Mouse (Mus musculus): ENCODE measurements at regions not wholly inside any gene's neighbourhood (a gene's known extent, or its start where the extent isn't known, plus 50 kb on each side); places are given as distances from the start of the nearest gene placed in this dataset.

GRCm38 (mm10) chr4:125794679-125795078, 229.7 kb upstream of the Csf3r start:
- H3K4me3 ChIP-seq (replicated peaks; ENCODE audit: low read length) = no peak overlapping the region
- H3K36me3 ChIP-seq (ENCODE audit: control insufficient read depth, insufficient read depth, low read length) = no peaks in the 10 kb centered on the region
- 73% methylated on average over 4 of the region's 4 CpGs for WGBS
- no peak for DNase-seq (ENCODE audit: low spot score)
- no peak overlapping the region for H3K9ac ChIP-seq (ENCODE audit: low read depth, low read length, severe bottlenecking)
- H3K4me1 ChIP-seq (ENCODE audit: control insufficient read depth, insufficient read depth, low read length) = no peaks in the 10 kb centered on the region
- TF ChIP-seq POLR2A (IDR thresholded peaks at IDR 0.05; ENCODE audit: borderline replicate concordance, extremely low read depth, insufficient read depth, insufficient read length) = no peak
- H3K4me2 ChIP-seq (replicated peaks; ENCODE audit: low read depth, low read length, severe bottlenecking) = no peak overlapping the region
- H3K27me3 ChIP-seq (ENCODE audit: control insufficient read depth, insufficient read depth, low read length) = no peaks in the 10 kb centered on the region
- ATAC-seq (ENCODE audit: low FRiP score, low read depth) = no peak
- H3K9me3 ChIP-seq (ENCODE audit: control insufficient read depth, low read length) = no peaks in the 10 kb centered on the region
- no peak overlapping the region for H3K27ac ChIP-seq (replicated peaks; ENCODE audit: low read depth, low read length)

DNA sequence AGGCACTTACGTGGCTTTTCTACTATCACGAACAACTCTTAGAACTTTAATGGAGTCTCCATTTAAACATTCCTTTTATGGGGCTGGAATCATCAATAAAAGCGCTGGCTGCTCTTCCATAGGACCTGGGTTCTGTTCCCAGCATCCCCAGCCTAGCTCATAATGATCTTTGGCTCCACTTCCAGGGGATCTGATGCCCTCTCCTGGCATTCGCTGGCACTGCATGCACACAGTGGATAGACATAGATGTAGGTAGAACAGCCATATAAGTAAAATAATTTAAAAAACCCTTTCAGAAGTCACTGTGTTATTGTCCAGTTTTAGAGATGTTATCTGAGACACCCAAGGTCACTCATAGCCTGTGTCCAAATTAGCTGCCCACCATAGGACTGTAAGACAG, 216.4 kb upstream of the Csf3r start:
- no peak overlapping the region for H3K4me3 ChIP-seq (replicated peaks; ENCODE audit: low read length)
- no peak for ATAC-seq (ENCODE audit: low FRiP score, low read depth)
- H3K27me3 ChIP-seq (ENCODE audit: control insufficient read depth, insufficient read depth, low read length) = no peaks in the 10 kb centered on the region
- H3K4me1 ChIP-seq (ENCODE audit: control insufficient read depth, insufficient read depth, low read length) = peaks cover 2% of the 10 kb centered on the region; the same call in 1 of the 2 replicates
- WGBS = 90% methylated on average over 4 of the region's 4 CpGs
- no peak for DNase-seq (ENCODE audit: low spot score)
- no peak for TF ChIP-seq POLR2A (IDR thresholded peaks at IDR 0.05; ENCODE audit: borderline replicate concordance, extremely low read depth, insufficient read depth, insufficient read length)
- H3K9ac ChIP-seq (ENCODE audit: low read depth, low read length, severe bottlenecking) = no peak overlapping the region
- H3K36me3 ChIP-seq (ENCODE audit: control insufficient read depth, insufficient read depth, low read length) = no peaks in the 10 kb centered on the region
- no peak overlapping the region for H3K4me2 ChIP-seq (replicated peaks; ENCODE audit: low read depth, low read length, severe bottlenecking)
- no peaks in the 10 kb centered on the region for H3K9me3 ChIP-seq (ENCODE audit: control insufficient read depth, low read length)
- no peak overlapping the region for H3K27ac ChIP-seq (replicated peaks; ENCODE audit: low read depth, low read length)

DNA sequence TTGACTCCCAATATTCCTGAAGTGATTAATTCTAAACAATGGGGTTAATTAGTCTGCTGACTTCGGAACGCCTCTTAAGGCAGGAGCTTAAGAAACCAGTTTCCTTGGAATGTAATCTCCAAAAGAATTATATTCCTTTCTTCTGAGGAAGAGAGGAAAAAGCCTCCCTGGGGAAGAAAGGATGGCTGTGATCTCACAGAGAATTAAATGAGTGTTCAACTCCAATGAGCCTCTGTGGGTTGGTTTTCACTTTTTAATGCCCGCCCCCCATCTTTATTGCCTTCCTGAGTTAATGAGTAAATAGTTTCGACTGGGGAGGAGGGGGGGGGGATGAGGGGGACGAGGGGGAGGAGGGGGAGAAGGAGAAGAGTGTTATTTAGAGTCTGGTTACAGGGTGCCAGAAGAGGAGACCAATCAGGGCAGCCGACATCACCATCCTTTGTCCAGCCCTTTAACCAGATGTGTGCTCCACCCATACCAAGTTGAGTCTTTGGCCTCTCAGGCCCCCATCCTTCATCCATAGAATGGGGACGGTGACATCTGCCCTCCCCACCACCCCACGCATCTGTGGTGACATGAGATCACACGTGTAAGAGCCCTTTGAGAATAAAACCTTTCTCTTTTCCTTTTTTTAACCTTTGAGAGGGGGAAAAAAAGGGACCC, 214.8 kb upstream of the Csf3r start:
- no peak overlapping the region for H3K27ac ChIP-seq (replicated peaks; ENCODE audit: low read depth, low read length)
- H3K4me2 ChIP-seq (replicated peaks; ENCODE audit: low read depth, low read length, severe bottlenecking) = no peak overlapping the region
- no peak overlapping the region for H3K4me3 ChIP-seq (replicated peaks; ENCODE audit: low read length)
- peaks cover 2% of the 10 kb centered on the region; the same call in 1 of the 2 replicates for H3K4me1 ChIP-seq (ENCODE audit: control insufficient read depth, insufficient read depth, low read length)
- H3K9me3 ChIP-seq (ENCODE audit: control insufficient read depth, low read length) = no peaks in the 10 kb centered on the region
- H3K9ac ChIP-seq (ENCODE audit: low read depth, low read length, severe bottlenecking) = no peak overlapping the region
- DNase-seq (ENCODE audit: low spot score) (no peak), ATAC-seq (ENCODE audit: low FRiP score, low read depth) (no peak)
- no peaks in the 10 kb centered on the region for H3K36me3 ChIP-seq (ENCODE audit: control insufficient read depth, insufficient read depth, low read length)
- no peak for TF ChIP-seq POLR2A (IDR thresholded peaks at IDR 0.05; ENCODE audit: borderline replicate concordance, extremely low read depth, insufficient read depth, insufficient read length)
- H3K27me3 ChIP-seq (ENCODE audit: control insufficient read depth, insufficient read depth, low read length) = no peaks in the 10 kb centered on the region
- WGBS = 6% methylated on average over 9 of the region's 9 CpGs

DNA sequence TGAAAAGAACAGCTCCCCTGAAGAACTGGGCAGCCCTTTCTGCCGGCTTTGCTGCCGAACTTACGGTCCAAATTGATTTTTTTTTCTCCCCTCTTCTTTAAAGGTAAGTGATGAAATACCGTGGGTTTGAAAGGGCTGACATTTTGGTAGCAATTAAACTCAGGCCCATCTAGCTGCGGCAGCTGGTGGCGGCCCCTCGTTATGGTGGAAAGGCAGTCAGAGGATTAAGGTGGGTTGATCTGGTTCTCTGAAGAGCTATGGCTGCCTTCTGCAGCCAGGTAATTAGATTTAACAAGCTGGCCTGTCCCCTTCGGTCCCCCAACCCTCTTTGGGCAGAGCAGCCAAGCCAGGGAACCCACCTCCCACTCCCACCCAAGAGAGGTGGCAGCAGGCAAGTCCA, 214.1 kb upstream of the Csf3r start:
- DNase-seq (ENCODE audit: low spot score) (no peak), ATAC-seq (ENCODE audit: low FRiP score, low read depth) (no peak)
- Histone ChIP-seq H3K9ac (ENCODE audit: low read depth, low read length, severe bottlenecking) (no peak overlapping the region), H3K4me1 (ENCODE audit: control insufficient read depth, insufficient read depth, low read length) (peaks cover 2% of the 10 kb centered on the region; the same call in 1 of the 2 replicates), H3K4me3 (replicated peaks; ENCODE audit: low read length) (no peak overlapping the region), H3K36me3 (ENCODE audit: control insufficient read depth, insufficient read depth, low read length) (no peaks in the 10 kb centered on the region), H3K27me3 (ENCODE audit: control insufficient read depth, insufficient read depth, low read length) (no peaks in the 10 kb centered on the region), H3K27ac (replicated peaks; ENCODE audit: low read depth, low read length) (no peak overlapping the region), H3K4me2 (replicated peaks; ENCODE audit: low read depth, low read length, severe bottlenecking) (no peak overlapping the region), H3K9me3 (ENCODE audit: control insufficient read depth, low read length) (no peaks in the 10 kb centered on the region)
- WGBS = 16% methylated on average over 8 of the region's 8 CpGs
- TF ChIP-seq POLR2A (IDR thresholded peaks at IDR 0.05; ENCODE audit: borderline replicate concordance, extremely low read depth, insufficient read depth, insufficient read length) = no peak

- no peaks in the 10 kb centered on the region for H3K36me3 ChIP-seq (ENCODE audit: control insufficient read depth, insufficient read depth, low read length)
- ATAC-seq (ENCODE audit: low FRiP score, low read depth) (no peak), DNase-seq (ENCODE audit: low spot score) (no peak)
- 69% methylated on average over 11 of the region's 12 CpGs for WGBS
- H3K27me3 ChIP-seq (ENCODE audit: control insufficient read depth, insufficient read depth, low read length) = no peaks in the 10 kb centered on the region
- no peak overlapping the region for H3K4me3 ChIP-seq (replicated peaks; ENCODE audit: low read length)
- H3K4me2 ChIP-seq (replicated peaks; ENCODE audit: low read depth, low read length, severe bottlenecking) = no peak overlapping the region
- H3K27ac ChIP-seq (replicated peaks; ENCODE audit: low read depth, low read length) = no peak overlapping the region
- no peak for TF ChIP-seq POLR2A (IDR thresholded peaks at IDR 0.05; ENCODE audit: borderline replicate concordance, extremely low read depth, insufficient read depth, insufficient read length)
- peaks cover 2% of the 10 kb centered on the region; the same call in 1 of the 2 replicates for H3K4me1 ChIP-seq (ENCODE audit: control insufficient read depth, insufficient read depth, low read length)
- H3K9ac ChIP-seq (ENCODE audit: low read depth, low read length, severe bottlenecking) = no peak overlapping the region
- H3K9me3 ChIP-seq (ENCODE audit: control insufficient read depth, low read length) = no peaks in the 10 kb centered on the region
These were observed 210.0 kb upstream of the Csf3r start for GRCm38 (mm10) chr4:125814311-125814710.
